Mouse (Mus musculus) MEL (cell line): ENCODE measurements around the gene Trmt10c. TPM values are rescaled to one million over a fixed set of nuclear protein-coding genes. Genes with fewer than 3 reads are reported as not detected.

Experiments
- DNase-seq: peaks from one replicate; pipeline ENCODE4 v3.0.0; 2011; ENCODE audit warnings: low read depth, low spot score
- H3K27ac ChIP-seq: 2 replicates; pipeline ENCODE4 v1.5.1; 2012; ENCODE audit warnings: low read depth, mild to moderate bottlenecking, control low read depth, low read length, moderate library complexity; ENCODE audit not compliant: control insufficient read depth
- H3K27me3 ChIP-seq, 2 experiments: fragments of 150-350 bp in 1 of 2; sonication (generic) in 1 of 2; 2 replicates each; pipeline ENCODE4 v1.6.1; 2012; ENCODE audit warnings: low read length in 2 of 2, mild to moderate bottlenecking in 2 of 2, improper control_type of control experiment in 1 of 2, moderate library complexity in 1 of 2; ENCODE audit not compliant: insufficient read depth in 2 of 2, control insufficient read depth in 1 of 2
- H3K36me3 ChIP-seq, 2 experiments: 2 replicates each; pipeline ENCODE4 v1.6.1; 2012 to 2014; ENCODE audit warnings: low read length in 2 of 2, improper control_type of control experiment in 1 of 2, inconsistent platforms in 1 of 2, mild to moderate bottlenecking in 1 of 2; ENCODE audit not compliant: insufficient read depth in 2 of 2, control insufficient read depth in 1 of 2
- H3K4me1 ChIP-seq, 2 experiments: fragments of 150-350 bp in 1 of 2; sonication (generic) in 1 of 2; 2 replicates each; pipeline ENCODE4 v1.6.1; 2012; ENCODE audit warnings: low read length in 2 of 2, improper control_type of control experiment in 1 of 2, mild to moderate bottlenecking in 1 of 2; ENCODE audit not compliant: insufficient read depth in 2 of 2, control insufficient read depth in 1 of 2
- H3K4me3 ChIP-seq, 2 experiments: fragments of 150-350 bp in 1 of 2; sonication (generic) in 1 of 2; 2 replicates each; pipeline ENCODE4 v1.5.1; 2012; ENCODE audit warnings: low read depth in 2 of 2, low read length in 2 of 2, mild to moderate bottlenecking in 2 of 2, moderate library complexity in 2 of 2, control low read depth in 1 of 2, improper control_type of control experiment in 1 of 2; ENCODE audit not compliant: control insufficient read depth in 1 of 2, insufficient read depth in 1 of 2
- H3K79me2 ChIP-seq: 2 replicates; pipeline ENCODE4 v1.6.1; 2012; ENCODE audit warnings: mild to moderate bottlenecking, low read length, moderate library complexity; ENCODE audit not compliant: control insufficient read depth, poor library complexity, insufficient read depth
- H3K9ac ChIP-seq: 2 replicates; pipeline ENCODE4 v1.6.1; 2012; ENCODE audit warnings: low read depth, mild to moderate bottlenecking, control low read depth, low read length, moderate library complexity; ENCODE audit not compliant: control insufficient read depth, poor library complexity, severe bottlenecking
- H3K9me3 ChIP-seq: fragments of 150-350 bp; sonication (generic); replicated peaks from 2 replicates; pipeline ENCODE4 v1.6.1; 2012; ENCODE audit warnings: mild to moderate bottlenecking, low read length, improper control_type of control experiment, moderate library complexity; ENCODE audit not compliant: insufficient read depth
- BHLHE40 ChIP-seq: IDR thresholded peaks from 2 replicates; pipeline ENCODE4 v1.6.1; 2012; ENCODE audit warnings: low read depth, mild to moderate bottlenecking, inconsistent platforms, low read length, improper control_type of control experiment, borderline replicate concordance
- E2F4 ChIP-seq: IDR thresholded peaks from 2 replicates; pipeline ENCODE4 v1.6.1; 2011; ENCODE audit warnings: low read depth, low read length, improper control_type of control experiment, borderline replicate concordance
- ETS1 ChIP-seq: IDR thresholded peaks from 2 replicates; pipeline ENCODE4 v1.6.1; 2012; ENCODE audit warnings: low read depth, mild to moderate bottlenecking, inconsistent platforms, low read length, improper control_type of control experiment, moderate library complexity
- GABPA ChIP-seq: IDR thresholded peaks from 2 replicates; pipeline ENCODE4 v1.6.1; 2012; ENCODE audit warnings: low read depth, mild to moderate bottlenecking, inconsistent platforms, low read length, improper control_type of control experiment, moderate library complexity
- GATA1 ChIP-seq: IDR thresholded peaks from 2 replicates; pipeline ENCODE4 v1.6.1; 2011; ENCODE audit warnings: low read depth, low read length, improper control_type of control experiment
- JUND ChIP-seq: IDR thresholded peaks from 2 replicates; pipeline ENCODE4 v1.6.1; 2011; ENCODE audit warnings: low read depth, mild to moderate bottlenecking, improper control_type of control experiment, low read length
- MAFK ChIP-seq: IDR thresholded peaks from 2 replicates; pipeline ENCODE4 v1.6.1; 2011; ENCODE audit warnings: low read depth, mild to moderate bottlenecking, low read length, improper control_type of control experiment, borderline replicate concordance
- MAX ChIP-seq: IDR thresholded peaks from 2 replicates; pipeline ENCODE4 v1.6.1; 2011; ENCODE audit warnings: low read length, improper control_type of control experiment
- MXI1 ChIP-seq: IDR thresholded peaks from 2 replicates; pipeline ENCODE4 v1.6.1; 2011; ENCODE audit warnings: mild to moderate bottlenecking, low read depth, low read length, improper control_type of control experiment
- MYC ChIP-seq: IDR thresholded peaks from 2 replicates; pipeline ENCODE4 v1.6.1; 2011; ENCODE audit warnings: low read depth, mild to moderate bottlenecking, low read length, improper control_type of control experiment, moderate library complexity
- NELFE ChIP-seq: IDR thresholded peaks from 2 replicates; pipeline ENCODE4 v1.6.1; 2011; ENCODE audit warnings: low read depth, low read length, improper control_type of control experiment
- NRF1 ChIP-seq: IDR thresholded peaks from 2 replicates; pipeline ENCODE4 v1.6.1; 2014; ENCODE audit warnings: low read depth, mild to moderate bottlenecking, inconsistent platforms, low read length, improper control_type of control experiment, moderate library complexity; ENCODE audit not compliant: poor library complexity, insufficient read depth, severe bottlenecking
- POLR2A ChIP-seq, 2 experiments: IDR thresholded peaks; 2 replicates each; pipeline ENCODE4 v1.6.1; 2011 to 2012; ENCODE audit warnings: low read length in 2 of 2, mild to moderate bottlenecking in 2 of 2, control low read depth in 1 of 2, improper control_type of control experiment in 1 of 2, low read depth in 1 of 2, moderate library complexity in 1 of 2; ENCODE audit not compliant: control insufficient read depth in 1 of 2, insufficient read depth in 1 of 2, poor library complexity in 1 of 2
- POLR2AphosphoS2 ChIP-seq: IDR thresholded peaks from 2 replicates; pipeline ENCODE4 v1.6.1; 2011; ENCODE audit warnings: low read length, improper control_type of control experiment
- POLR2AphosphoS5 ChIP-seq: IDR thresholded peaks from 2 replicates; pipeline ENCODE4 v1.6.1; 2012; ENCODE audit warnings: low read depth, borderline replicate concordance, mild to moderate bottlenecking, inconsistent platforms, low read length, moderate library complexity, mixed read lengths
- RAD21 ChIP-seq: IDR thresholded peaks from 2 replicates; pipeline ENCODE4 v1.6.1; 2011; ENCODE audit warnings: mild to moderate bottlenecking, low read depth, low read length, improper control_type of control experiment
- RCOR1 ChIP-seq: IDR thresholded peaks from 2 replicates; pipeline ENCODE4 v1.6.1; 2012; ENCODE audit warnings: low read depth, mild to moderate bottlenecking, inconsistent platforms, low read length, improper control_type of control experiment
- SIN3A ChIP-seq: IDR thresholded peaks from 2 replicates; pipeline ENCODE4 v1.6.1; 2012; ENCODE audit warnings: low read length, improper control_type of control experiment, inconsistent platforms
- SMC3 ChIP-seq: IDR thresholded peaks from 2 replicates; pipeline ENCODE4 v1.6.1; 2011; ENCODE audit warnings: low read depth, low read length, improper control_type of control experiment
- TAL1 ChIP-seq: IDR thresholded peaks from 2 replicates; pipeline ENCODE4 v1.6.1; 2012; ENCODE audit warnings: mild to moderate bottlenecking, inconsistent platforms, low read length, moderate library complexity, mixed read lengths
- TBP ChIP-seq: IDR thresholded peaks from 2 replicates; pipeline ENCODE4 v1.8.0; 2011; ENCODE audit warnings: low read depth, low read length, improper control_type of control experiment
- UBTF ChIP-seq: IDR thresholded peaks from 2 replicates; pipeline ENCODE4 v1.6.1; 2012; ENCODE audit warnings: low read depth, mild to moderate bottlenecking, inconsistent platforms, low read length, improper control_type of control experiment, moderate library complexity, borderline replicate concordance; ENCODE audit not compliant: insufficient read depth
- USF1 ChIP-seq: IDR thresholded peaks from 2 replicates; pipeline ENCODE4 v1.6.1; 2014; ENCODE audit warnings: low read depth, mild to moderate bottlenecking, inconsistent platforms, low read length, improper control_type of control experiment, moderate library complexity
- ZKSCAN1 ChIP-seq: IDR thresholded peaks from 2 replicates; pipeline ENCODE4 v1.6.1; 2012; ENCODE audit warnings: low read depth, mild to moderate bottlenecking, inconsistent platforms, low read length, improper control_type of control experiment, moderate library complexity
- ZMIZ1 ChIP-seq: IDR thresholded peaks from 2 replicates; pipeline ENCODE4 v1.6.1; 2012; ENCODE audit warnings: low read depth, mild to moderate bottlenecking, inconsistent platforms, low read length, improper control_type of control experiment, moderate library complexity
- ZNF384 ChIP-seq: IDR thresholded peaks from 2 replicates; pipeline ENCODE4 v1.6.1; 2012; ENCODE audit warnings: low read depth, mild to moderate bottlenecking, inconsistent platforms, low read length, improper control_type of control experiment
- polyA plus RNA-seq, 2 experiments: library from polyadenylated mRNA; stranded (reverse) in 1 of 2; unstranded in 1 of 2; fragments of >175 nt in 1 of 2; fragments of >200 nt in 1 of 2; gene quantifications; 2 replicates each; pipeline versions ENCODE4 v1.2.1 to v1.2.4; 2012; ENCODE audit warnings: low replicate concordance in 2 of 2, low read depth in 1 of 2; ENCODE audit not compliant: insufficient read length in 2 of 2, insufficient read depth in 1 of 2, missing spikeins in 1 of 2
- total RNA-seq: library from RNA; depleted of rRNA; stranded (reverse); fragments of 300-350 nt; gene quantifications from 2 replicates; pipeline ENCODE4 v1.2.3, GENCODE M21; 2012

Gene Trmt10c
- total and polyA plus RNA-seq, 3 experiments = 16.5 to 48.5 (median 32.3) TPM

GRCm38 (mm10) chr16:56008862-56009261 lies 28.8 kb downstream of the Trmt10c start (continued):
- TF ChIP-seq NRF1 = no peak
- TF ChIP-seq USF1 = no peak
- TF ChIP-seq RCOR1 = no peak
- TF ChIP-seq SIN3A = 0 out of 2 replicates have a peak, but pooled peaks have one; percentile 39
- no peak for TF ChIP-seq SMC3
- TF ChIP-seq JUND = no peak
- no peak for TF ChIP-seq ETS1
- peak; percentile 80 for TF ChIP-seq MXI1
- no peak for TF ChIP-seq ZMIZ1
- TF ChIP-seq UBTF = no peak
- no peak for TF ChIP-seq POLR2AphosphoS2
- TF ChIP-seq ZKSCAN1 = no peak
- TF ChIP-seq BHLHE40 = no peak
- no peak for TF ChIP-seq TAL1
- no peak for TF ChIP-seq NELFE
- TF ChIP-seq ZNF384 = no peak
- TF ChIP-seq POLR2A (IDR thresholded peaks at IDR 0.05; ENCODE audit: control insufficient read depth in 1 of 2, insufficient read depth in 1 of 2, low read depth in 1 of 2, low read length in 2 of 2, poor library complexity in 1 of 2) = no peak

- no peaks in the 10 kb centered on the region for H3K9me3 ChIP-seq
- TF ChIP-seq ZNF384 (no peak), NRF1 (no peak), POLR2AphosphoS5 (no peak), SIN3A (no peak), TBP (no peak), POLR2AphosphoS2 (no peak), MAFK (no peak), GABPA (no peak), TAL1 (no peak), POLR2A (IDR thresholded peaks at IDR 0.05; ENCODE audit: control insufficient read depth in 1 of 2, insufficient read depth in 1 of 2, low read depth in 1 of 2, low read length in 2 of 2, poor library complexity in 1 of 2) (no peak), RCOR1 (no peak), RAD21 (no peak), E2F4 (no peak), GATA1 (no peak), MYC (no peak), UBTF (no peak), USF1 (no peak), MAX (no peak)
- peaks cover 0 to 6% of the 10 kb centered on the region in 2 experiments; a peak in 2 of 4 replicates for H3K4me1 ChIP-seq
- H3K79me2 ChIP-seq = no peaks in the 10 kb centered on the region
- DNase-seq = no peak
- no peak overlapping the region for H3K9ac ChIP-seq
- no peak overlapping the region for H3K4me3 ChIP-seq
- H3K36me3 ChIP-seq = peaks cover 12 to 19% of the 10 kb centered on the region in 2 experiments
- no peak overlapping the region for H3K27ac ChIP-seq
- no peaks in the 10 kb centered on the region for H3K27me3 ChIP-seq
Measured at GRCm38 (mm10) chr16:56006798-56007197, 30.8 kb downstream of the Trmt10c start.
